Mouse (Mus musculus) lung, postnatal 25 days (tissue): ENCODE results near the gene Lsm4.
A peak's percentile ranks its signal among the peaks of the same experiment; 100 is the strongest.

Experiments
- DNase-seq: peaks from one replicate; pipeline ENCODE4 v3.0.0; 2022; ENCODE audit warnings: low spot score

The Lsm4 gene

DNA sequence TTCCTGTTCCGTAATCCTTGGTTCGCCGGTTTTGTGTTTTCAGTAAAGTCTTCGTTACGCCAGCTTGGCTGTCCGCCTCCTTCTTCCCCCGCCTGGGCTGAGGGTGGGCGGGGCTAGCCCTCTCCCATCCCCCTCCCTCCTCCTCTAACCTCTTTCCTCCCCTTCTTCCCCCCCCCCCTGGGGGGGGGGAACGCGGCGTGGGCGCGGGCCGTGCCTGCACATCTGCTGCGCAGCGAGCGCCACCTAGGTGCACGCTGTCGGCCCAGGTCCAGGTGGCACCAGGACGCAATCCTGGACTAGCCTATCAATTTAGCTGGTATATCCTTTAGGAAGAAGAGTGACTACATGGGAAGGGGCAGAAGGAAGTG is 27.5 kb downstream of the Lsm4 start:
- peak; percentile 92 for DNase-seq

DNA sequence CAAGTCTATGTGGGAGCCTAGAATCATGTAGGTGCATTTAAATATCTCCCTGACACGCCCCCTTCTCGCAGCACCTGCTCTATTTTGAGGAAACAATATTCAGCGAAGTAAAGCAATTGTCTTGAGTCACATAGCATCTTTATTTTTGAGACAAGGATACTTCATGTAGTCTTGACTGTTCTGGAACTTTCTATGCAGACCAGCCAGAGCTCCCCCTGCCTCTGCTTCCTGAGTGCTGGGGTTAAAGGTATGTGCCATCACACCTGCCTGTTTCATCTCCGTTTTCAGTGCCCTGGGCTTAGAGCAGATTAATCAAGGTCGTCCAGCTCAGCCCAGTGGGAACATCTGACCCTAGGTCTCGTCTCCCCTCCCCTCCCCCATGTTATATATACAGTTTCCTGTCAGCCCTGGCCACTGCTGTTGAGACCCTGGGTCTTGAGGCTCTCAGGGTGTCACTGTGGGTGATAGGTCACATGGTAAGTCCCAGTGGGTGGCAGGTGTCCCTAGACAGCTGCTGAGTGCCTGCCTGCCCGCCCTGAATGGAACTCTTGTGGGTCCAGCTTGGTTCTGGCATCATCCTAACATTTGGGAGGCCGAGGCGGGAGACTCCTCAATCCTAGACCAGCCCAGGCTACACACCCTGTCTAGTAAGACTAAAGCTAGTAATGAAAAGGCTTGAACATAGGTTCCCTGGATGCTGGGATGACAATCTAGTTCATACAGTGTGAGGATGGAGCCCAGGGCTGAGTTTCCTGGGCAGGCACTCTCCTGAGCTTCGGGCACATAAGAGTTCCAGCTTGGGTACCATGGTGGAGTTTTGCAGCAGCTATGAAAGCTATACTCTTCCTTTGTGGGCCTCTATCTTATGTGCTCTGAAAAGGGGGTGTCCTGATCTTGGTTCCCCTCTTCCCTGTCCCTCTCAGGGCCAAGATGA is 28.3 kb downstream of the Lsm4 start:
- no peak for DNase-seq

DNA sequence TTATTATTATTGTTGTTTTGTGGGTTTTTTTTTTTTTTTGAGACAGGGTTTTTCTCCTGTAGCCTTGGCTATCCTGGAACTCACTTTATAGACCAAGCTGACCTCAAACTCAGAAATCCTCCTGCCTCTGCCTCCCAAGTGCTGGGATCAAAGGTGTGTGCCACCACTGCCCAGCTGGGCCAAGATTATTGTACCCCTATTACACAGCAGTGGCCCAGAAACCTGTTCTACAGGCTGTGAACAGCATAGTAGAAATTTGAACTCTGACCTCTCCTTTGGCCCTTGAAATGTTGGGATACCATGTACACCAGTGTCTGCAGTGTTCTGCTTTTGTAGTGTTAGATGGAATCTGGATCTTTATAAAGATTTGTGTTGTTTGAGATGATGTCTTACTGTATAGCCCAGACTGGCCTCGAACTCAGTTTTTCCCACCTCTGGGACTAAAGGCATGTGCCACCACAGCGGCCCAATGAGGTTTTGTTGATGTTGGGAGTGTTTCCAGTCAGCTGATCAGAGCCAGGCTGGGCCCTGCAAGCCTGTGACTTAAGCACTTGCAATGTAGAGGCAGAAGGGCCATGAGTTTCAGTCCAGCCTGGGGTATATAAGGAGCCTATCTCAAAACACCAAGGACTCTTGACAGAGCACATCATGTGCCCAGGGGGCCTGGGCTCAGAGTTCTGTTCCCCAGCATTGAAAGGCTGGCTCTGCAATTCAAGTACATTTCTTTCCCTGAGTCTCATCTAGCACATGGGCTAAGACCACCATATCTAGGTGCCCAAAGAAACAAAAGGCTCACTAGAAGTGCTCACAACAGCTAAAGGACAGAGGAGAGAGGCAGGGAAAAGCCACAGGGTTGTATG is 29.2 kb downstream of the Lsm4 start:
- no peak for DNase-seq

DNA sequence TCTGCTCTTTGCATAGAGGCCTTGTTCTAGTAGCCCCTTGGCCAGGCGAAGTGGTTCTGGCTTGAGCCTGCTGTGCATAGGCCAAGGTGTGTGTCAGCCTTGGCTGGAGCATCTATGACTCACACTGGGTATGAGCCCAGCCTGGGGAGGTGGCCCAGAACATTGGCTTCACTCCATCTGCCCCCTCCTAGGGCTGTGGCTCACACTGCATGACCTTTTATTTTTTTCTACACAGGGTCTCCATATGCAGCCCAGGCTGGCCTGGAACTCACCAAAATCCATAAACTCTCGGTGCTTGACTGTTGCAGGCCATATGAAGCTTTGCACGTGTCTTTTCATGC is 29.8 kb downstream of the Lsm4 start:
- DNase-seq: peak; percentile 69

DNA sequence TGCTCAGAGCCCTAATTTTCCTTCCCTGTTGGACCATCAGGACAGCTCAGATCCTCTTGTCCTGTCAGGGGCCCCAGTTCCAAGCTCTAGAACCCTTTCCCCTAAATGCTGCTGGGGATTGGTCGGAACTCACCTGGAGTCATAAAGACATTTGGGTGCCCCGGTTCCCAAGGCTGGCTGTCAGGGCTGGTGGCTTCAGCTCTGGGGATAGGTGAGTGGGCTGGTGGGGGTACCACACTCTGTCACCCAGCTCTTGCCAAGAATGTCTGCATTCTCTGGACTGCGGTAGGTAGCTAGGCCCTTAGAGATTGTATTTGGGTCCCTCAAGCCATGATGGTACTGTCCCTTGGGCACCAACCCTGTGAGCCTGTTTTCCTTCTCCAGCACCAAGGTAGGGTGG is 30.2 kb downstream of the Lsm4 start, which contains the start of gene Iqcn:
Gene Iqcn, plus strand, starts transcription at position 171 of the 400 bp plus-strand sequence.
- DNase-seq: no peak

DNA sequence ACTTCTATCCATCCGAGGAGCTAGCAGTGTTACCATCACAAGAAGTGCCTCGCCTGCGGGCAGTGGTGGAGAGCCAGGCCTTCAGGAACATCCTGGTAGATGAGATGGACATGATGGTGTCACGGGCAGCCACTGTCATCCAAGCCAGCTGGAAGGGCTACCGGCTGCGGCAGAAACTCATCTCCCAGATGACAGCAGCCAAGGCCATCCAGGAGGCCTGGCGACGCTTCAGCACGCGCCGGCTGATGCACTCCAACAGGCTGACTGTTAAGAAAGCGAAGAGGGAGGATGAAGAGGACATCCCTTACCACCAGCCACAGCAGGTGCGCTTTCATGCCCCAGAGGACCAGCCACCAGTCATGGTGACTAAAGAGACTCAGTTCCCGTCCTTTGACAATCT is 35.2 kb downstream of the Lsm4 start:
- no peak for DNase-seq

DNA sequence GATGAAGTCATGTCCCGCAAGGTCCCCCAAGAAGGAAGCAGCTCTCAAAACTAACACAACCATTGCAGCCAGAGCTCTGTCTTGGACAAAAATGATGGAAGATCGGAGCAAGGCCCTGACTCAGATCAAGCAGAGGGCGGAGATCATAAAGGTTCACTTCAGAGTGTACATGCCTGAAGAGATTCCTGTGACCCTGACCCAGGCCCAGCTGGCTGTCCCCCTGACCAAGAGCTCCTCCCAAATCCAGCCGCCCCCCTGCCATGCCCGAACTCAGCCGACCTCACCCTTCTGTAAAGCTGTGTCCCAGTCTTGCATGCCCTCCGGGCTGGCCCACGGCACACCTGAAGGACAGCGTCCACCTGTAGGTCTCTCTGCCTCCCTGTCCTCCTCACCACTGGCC is 36.7 kb downstream of the Lsm4 start:
- no peak for DNase-seq

DNA sequence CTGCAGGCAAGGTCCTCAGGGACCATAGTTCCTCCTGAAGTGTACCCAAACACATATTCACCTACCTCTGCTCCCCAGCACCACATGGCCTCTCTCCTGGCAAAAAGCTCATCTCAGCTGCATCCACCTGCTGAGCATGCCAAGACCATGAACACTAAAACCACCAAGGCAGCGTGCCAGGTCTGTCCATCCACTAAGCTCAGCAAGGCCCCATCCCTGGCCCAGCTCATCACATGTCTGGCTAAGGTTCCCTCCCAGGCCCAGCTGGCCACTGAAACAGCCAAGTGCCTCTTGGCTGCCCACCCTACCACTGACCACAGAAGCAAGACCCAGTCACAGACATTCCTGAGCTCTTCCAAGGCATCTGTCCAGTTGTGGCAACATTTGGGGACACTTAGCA is 37.2 kb downstream of the Lsm4 start:
- no peak for DNase-seq

DNA sequence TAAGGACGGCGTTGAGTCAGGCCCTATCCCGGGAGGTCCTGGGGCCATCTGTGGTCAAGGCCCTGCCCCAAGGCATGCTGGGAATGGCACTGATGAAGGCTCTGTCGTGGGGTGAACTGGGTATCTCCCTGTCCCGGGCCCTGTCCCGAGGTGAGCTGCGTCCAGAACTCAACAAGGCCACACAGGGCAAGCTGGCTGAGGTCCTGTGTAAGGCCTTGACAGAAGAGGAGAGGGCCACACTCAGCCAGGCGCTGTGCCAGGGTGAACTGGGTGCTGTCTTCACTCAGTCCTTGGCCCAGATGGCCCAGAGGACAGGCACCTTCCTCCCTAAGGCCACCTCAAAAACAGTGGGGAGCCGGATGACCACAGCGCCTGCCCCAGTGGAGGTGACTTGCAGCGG is 38.0 kb downstream of the Lsm4 start:
- DNase-seq: no peak

DNA sequence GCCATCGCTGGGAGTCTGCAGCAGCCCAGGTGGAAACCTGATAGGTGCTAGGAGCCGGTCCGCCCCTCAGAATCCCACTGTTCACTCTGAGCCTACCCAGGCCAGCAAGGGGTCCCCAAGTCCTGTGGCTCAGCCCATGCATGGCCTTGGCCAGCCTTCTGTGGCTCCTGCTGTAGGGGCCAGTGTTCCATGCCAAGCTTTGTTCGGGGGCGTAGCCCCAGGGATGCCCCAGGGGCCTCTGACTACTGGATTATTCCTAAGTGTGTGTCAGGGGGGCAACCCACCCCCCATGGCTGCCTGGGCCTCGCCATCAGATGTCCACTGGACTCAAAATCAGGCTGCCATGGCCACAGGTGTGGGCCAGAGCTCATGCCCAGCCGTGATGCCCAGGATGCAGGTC is 40.9 kb downstream of the Lsm4 start:
- DNase-seq: no peak

DNA sequence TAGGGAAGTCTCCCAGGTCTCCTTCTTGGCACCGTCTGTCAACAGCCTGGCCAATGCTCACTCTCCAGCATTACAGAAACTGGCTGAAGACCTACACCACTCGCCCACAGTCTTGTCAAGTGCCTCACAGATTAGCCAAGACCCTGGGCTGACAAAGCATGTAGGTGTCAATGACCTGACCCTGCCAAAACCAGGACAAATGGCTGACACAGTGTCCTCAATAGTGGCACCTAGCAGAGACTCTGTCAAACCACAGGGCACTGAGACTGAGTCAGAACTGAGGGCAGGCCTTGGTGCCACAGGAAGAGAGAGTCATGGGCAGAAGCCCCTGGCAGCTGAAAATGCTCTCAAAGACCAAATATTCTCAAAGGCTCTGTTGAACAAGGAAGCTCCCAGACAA is 42.0 kb downstream of the Lsm4 start:
- no peak for DNase-seq

DNA sequence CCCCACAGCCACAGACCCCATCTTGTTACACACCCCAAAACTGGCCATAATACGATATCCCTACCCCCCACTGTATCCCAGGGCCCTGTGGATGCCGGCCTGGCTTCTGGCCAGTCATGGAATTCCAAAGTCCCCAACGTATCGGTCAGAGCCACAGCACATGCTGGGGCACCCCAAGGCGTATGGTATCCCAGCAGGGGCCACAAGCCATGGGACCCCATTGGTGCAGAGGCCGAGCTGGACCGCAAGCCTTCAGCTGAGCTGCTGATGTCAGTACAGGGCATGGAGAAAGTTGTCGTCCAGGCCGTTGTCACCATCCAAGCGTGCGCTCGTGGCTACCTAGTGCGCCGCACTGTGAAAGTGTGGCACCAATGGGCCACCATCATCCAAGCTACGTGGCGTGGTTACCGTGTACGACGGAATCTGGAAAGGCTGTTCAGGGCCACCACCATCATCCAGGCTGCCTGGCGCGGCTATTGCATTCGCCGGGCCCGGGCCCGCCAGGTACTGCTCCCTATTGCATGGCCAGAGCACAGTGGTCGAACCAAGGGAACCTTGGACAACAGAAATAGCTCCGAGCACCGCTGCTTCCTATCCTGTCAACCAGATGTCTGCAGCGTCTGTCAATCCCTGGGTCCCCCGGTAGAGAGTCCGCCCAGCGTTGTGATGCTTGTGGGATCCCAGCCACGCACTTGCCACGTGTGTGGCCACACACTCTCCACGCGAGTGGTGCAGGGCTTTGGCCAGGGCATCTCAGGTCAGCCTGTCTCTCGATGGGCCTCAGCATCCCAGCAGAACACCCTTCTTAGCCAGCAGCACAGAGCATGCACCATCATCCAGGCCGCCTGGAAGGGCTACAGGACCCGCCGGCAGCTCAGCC is 43.7 kb downstream of the Lsm4 start:
- no peak for DNase-seq

DNA sequence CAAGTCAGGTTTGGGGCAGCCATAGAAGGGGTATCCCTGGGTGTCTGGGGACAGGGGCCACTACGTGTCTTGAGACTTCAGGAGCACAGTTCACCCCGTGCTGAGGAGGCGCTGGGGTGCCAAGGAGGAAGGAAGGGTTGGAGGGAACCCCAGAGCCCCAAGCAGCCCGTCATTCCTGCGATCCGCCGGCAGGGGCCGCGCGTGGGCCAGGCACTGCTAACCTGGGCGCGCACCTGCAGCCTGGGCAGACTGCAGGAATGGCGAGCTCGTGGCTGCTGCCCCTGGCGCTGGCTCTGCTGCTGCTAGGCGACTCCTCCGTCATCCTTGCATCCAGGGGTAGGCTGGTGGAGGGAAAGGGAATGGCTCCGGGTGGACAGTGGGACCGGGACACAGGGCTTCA is 45.2 kb downstream of the Lsm4 start, which contains the start of gene Gm3336:
Gene Gm3336, plus strand, starts transcription at position 247 of the 400 bp plus-strand sequence.
- peak; percentile 74 for DNase-seq

DNA sequence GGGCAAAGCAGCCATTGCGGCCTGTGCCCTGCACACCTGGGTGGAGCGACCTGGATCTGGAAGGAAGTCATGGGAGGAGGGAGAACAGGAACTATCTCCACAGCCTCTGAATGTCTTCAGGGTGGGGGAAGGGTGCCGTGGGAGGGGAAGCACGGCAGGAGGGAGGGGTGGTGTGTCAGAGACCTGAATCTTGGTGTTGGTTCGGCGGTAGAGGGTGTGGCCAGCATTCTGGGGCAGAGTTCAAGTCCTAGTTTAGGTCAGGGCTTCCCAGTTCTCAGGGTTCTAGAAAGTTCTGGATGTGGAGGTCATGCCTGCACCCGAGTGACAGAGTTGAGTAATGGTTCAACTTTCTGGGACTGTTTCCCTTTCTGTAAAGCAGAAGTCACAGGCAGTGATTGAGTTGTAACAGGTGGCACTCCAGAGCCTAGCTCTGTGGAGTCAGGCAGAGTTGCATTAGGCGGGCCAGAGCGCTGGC is 46.8 kb downstream of the Lsm4 start:
- DNase-seq: peak; percentile 53

DNA sequence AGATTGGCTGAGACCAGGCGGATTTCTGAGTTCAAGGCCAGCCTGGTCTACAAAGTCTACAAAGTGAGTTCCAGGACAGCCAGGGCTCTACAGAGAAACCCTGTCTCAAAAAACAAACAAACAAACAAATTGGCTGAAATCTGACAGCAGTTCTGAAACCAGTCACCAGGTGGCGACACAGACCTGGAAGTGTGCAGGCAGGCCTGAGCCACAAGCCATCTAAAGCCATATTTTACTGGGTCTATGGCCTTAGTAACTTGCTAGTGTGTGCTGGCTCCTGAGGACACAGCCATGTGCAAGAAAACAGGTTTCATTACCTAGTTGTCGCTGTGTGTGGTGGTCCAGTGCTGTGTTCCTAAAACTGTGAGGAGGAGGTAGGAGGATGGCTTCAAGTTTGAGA is 47.7 kb downstream of the Lsm4 start:
- peak; percentile 84 for DNase-seq

DNA sequence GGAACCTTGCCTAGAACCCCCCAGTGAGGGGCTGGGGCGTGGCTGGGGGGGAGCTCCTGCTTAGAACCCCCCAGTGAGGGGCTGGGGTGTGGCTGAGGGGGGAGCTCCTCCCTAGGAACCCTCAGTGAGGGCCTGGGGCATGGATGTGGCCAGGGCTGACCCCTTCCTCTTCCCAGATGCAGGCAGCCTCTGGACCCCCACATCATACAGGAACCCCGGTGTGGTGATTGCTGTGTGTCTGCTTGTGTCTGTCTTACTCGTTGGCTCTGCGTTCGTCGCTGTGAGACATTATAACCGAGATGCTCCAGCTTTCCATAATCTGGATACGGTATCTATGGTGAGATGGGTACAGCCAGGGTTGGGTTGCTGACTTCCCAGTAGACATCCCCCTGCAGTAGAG is 48.6 kb downstream of the Lsm4 start:
- no peak for DNase-seq

DNA sequence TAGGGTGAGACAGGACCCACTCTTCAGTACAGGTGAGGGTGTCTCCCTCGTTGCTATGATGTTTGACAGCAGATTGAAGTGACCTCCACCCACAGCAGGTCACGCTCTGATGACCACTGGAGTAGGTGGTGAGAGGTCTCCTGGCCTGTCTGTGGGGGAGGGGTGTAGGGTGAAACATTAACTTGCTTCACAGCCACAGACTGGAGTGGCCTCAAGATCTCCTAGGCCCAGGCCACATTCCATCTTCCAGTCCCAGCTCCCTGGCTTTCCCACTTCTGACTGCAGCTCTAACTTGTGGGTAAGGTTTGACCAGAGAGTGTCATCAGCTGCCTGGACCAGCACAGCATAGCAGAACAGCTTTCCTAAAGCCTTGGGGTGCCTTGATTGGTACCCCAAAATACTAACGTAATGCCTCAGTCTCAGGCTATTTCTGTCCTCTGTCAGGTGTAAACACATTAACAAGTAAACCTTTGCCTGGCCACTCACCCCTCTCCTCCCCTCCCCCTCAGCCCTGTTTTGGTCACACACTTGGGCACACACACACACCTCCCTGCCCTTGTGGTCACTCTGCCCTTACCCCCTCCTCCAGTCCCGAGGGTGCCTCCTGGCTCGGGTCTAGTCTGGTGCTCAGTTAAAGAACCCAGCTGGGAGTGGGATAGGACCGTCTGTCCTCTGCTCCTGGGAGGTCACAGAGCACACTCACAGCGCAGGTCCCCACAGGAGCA is 50.6 kb downstream of the Lsm4 start, which contains the start of gene Pde4c:
Gene Pde4c, plus strand, starts transcription at position 235 of the 725 bp plus-strand sequence.
- DNase-seq: peak; percentile 84

DNA sequence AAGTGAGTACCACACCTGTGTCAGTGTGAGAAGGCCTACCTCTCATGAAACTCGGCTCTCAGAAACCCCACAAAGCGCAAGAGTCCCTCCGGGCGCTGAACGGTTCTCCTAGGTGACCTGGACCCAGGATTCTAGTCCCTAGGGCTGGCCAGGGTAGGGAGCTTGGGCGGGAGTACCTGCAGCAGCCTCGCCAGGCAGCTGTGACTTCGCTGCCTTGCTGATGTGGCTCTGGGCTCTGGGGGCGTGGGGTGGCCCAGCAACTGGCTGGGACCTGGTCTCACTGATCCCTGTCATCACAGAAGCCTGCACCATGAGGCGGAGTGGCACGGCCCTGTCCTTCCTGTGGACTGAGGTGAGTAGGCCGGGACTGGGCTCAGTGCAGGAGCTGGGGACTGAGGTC is 51.2 kb downstream of the Lsm4 start:
- DNase-seq: no peak

DNA sequence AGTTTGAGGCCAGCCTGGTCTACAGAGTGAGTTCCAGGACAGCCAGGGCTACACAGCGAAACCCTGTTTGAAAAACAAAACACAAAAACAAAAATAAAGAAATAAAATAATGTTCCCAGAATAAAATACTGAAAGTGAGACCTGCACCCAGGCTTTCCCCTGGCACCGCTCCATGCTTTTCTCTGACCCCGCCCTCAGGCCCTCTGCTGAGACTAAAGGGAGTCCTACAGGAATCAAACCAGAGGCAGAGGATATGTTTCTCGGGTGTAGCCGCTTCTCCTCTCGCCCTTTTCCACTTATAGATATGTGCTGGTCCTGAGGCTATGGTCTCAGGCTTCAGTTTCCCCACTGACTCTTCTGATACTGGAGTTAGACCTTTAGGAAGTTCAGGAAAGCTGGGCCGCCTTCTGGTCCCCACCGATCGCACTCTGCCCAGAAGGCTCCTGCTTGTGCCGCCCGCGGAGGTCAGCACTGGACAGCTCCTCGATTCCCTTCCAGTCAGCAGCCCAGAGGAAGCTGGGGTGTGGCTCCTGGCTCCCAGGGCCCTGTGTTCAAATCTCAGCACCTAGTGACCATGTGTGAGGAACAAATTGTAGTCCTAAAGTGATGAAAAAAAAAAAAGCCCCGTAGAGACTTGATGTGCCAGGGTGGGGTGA is 52.9 kb downstream of the Lsm4 start:
- no peak for DNase-seq

DNA sequence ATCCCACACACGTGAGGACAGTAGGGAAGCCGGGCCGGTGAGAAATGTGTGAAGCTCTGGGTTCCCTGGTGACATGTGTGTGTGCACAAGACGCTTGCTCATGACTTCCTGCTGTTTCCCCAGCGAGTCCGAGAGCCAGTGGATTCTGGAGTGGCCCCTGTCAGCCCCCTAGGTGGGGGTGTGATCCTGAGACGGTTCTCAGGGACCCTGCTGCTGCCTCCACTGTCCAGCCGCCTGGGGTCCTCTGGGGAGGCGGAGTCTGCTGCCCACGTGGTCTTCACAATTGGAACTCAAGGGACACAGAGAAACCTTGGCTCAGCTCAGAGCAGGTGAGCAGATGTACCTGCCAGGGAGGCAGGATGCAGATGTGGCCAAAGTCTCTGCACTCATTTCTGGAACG is 53.7 kb downstream of the Lsm4 start:
- no peak for DNase-seq
